Mouse (Mus musculus) heart, postnatal 25 days (tissue): ENCODE data around the gene Phlda2. TPM values are rescaled to one million over a fixed set of nuclear protein-coding genes. Genes with fewer than 3 reads are reported as not detected.
"Not testable (repeated sequence)": the region's sequence is repeated elsewhere in the genome, so short reads cannot be mapped to it uniquely, and the experiment has no call there.

ENCODE experiments used
- DNase-seq: peaks from one replicate; pipeline ENCODE4 v3.0.0; 2022; ENCODE audit warnings: low spot score
- intact Hi-C: fragments of 180-260 bp; cut with DNase I; formaldehyde crosslinking; loops from one replicate; pipeline ENCODE4 v1.15.1; 2025
- total RNA-seq, 2 experiments: library from RNA; stranded (reverse); gene quantifications; 2 replicates each; pipeline ENCODE4 v1.2.3; 2021

Gene Phlda2
- total RNA-seq: not detected

- DNase-seq: no peak
- intact Hi-C loops: no loop called here
These were observed at the start of gene Phlda2 for GRCm38 (mm10) chr7:143502418-143503200. Gene Phlda2, minus strand, starts transcription at chr7:143503150.

- DNase-seq: no peak
- intact Hi-C loops: loop anchor here (5.0 kb wide), 1 partner anchor 273 kb away; the partner anchor contains the start of genes Dhcr7 and Nadsyn1
These were observed 46.8 kb upstream of the Phlda2 start for GRCm38 (mm10) chr7:143549588-143550220.

DNA sequence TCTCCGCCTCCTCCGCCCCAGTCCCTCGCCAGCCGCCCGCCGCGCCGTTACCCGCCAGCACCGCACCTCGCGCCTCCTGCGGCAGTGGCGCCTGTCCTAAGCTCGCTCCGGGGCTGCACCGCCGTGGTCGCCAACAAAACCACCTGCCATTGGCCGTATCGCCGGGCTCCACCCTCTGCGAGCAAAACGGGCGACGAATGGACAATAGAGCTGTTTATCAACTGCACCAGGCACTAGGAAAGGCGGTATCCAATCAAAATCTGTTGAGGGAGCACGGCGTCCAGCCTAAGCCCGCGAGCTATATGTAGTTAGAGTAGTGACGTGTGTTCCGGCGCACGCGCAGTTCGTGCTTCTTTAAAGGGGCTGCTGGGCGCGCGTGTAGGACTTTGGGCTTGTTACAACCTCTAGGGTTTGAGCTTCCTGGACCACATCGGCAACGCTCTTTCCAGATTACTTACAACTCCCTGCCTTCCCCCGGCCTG is 46.1 kb upstream of the Phlda2 start, which contains the start of gene Nap1l4:
Nap1l4 (minus strand) TSS at position 131 of the 482 bp plus-strand sequence.
- DNase-seq: peak; percentile 100
- intact Hi-C loops: loop anchor here (5.0 kb wide), 1 partner anchor 273 kb away; the partner anchor contains the start of genes Dhcr7 and Nadsyn1

DNA sequence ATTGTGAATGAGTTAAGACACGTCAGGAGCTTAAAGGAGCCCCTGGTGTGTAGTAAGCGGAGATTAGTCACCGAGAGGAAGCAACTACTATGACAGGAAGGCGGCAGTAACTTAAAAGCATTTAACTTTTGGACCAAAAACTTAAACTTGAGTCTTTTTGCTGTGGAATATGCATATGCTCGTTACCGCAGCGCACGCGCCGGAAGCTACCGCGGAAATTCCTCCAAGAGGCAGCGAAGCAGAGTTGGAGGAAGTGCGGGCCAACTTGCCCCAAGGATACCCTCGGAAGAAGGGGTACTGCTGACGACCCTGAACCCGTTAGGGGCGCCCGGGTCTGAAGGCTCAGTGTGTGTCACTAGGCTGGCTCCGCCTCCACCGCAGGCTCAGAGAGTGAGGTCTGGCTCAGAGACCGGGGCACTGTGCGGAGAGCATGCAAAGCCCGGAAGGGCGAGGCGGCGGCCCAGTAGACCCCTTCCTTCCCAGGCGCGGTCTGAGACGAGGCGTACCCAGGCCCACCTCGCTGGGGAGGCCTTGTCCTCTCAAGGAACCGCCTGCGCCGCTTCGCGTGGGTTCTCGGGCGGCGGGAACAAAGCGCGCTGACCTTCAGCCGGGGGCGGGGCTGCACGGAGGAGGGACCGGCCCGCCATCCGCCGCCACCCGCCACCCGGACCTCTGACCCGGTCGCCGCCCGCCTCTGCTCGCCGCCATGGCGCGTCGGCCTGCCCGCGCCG is 45.4 kb upstream of the Phlda2 start:
- intact Hi-C loops: loop anchor here (5.0 kb wide), 1 partner anchor 274 kb away; the partner anchor contains the start of genes Dhcr7 and Nadsyn1
- DNase-seq: no peak

GRCm38 (mm10) chr7:143546554-143546953 is 43.6 kb upstream of the Phlda2 start:
- intact Hi-C loops: loop anchor here (5.0 kb wide), 1 partner anchor 276 kb away; the partner anchor contains the start of genes Dhcr7 and Nadsyn1

DNA sequence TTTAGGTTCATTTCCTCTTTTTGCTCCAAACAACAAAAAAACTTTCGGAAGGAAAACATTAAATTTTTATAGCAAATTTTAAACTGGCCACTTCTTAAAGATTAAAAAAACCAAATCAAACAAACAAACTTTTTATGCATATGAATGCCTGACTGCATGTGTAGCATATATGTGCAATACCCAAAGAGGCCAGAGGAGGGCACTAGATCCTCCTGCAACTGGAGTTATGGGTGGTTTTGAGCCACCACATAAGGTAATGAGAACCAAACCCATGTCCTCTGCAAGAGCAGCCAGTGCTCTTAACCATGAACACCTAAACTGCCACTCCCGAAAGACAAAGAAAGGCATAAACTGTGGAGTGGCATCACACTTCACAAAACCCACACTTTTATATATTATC is 41.4 kb upstream of the Phlda2 start:
- intact Hi-C loops: no loop called here
- DNase-seq: no peak

More at GRCm38 (mm10) chr7:143546554-143546953, 43.6 kb upstream of the Phlda2 start:
- DNase-seq: no peak

DNA sequence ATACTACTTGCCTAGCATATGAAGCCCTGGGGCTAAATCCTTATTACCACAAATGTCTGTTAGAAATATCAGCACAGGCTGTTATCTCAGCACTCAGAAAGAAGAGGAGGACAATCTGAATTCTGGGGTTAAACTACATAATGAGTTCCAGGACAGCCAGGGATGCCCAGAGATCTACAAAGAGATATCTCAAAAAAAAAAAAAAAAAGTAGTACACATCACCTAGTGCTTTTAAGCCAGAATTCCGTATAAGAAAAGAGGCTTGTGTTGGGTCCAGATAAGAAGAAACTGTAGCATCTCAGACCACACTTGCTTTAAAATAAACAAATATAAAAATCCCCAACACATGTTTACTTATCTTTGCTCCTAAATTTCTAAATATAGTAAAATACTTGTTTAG is 35.7 kb upstream of the Phlda2 start:
- no peak for DNase-seq
- intact Hi-C loops: no loop called here

DNA sequence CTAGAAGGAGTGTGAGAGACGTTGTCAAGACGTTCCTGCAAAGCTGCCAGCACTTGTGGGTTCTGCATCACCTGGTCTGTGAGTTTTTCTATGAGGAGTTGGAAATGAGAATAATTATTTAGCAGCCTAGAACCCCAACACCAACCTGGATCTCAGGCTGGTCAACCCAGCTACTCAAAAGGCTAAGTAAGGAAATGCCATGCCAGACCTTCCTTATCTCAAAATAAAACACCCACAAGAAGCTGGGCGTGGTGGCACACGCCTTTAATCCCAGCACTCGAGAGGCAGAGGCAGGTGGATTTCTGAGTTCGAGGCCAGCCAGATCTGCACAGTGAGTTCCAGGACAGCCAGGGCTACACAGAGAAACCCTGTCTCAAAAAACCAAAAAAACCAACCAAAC is 35.3 kb upstream of the Phlda2 start:
- intact Hi-C loops, DNase-seq: not testable (repeated sequence)

DNA sequence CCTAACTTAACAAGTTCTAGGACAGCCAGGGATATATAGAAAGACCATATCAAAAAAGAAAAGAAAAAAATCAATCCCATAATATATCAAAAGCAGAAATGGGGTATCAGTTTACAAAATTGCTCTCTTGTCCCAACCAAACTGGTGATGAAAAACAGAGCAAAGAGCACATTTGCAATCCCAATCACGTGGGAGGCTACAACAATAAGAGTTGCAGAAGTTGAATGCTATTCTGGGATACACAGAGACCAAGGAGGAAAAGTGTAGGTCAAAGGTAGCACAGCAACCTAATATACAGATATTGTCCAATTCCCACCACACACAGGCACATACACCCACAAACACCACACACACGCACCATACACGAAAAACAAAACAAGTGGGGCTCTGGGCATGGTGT is 33.3 kb upstream of the Phlda2 start:
- intact Hi-C loops: no loop called here
- DNase-seq: no peak

- intact Hi-C loops: no loop called here
- no peak for DNase-seq
These were observed 30.3 kb upstream of the Phlda2 start for GRCm38 (mm10) chr7:143533284-143533683.

GRCm38 (mm10) chr7:143532410-143532809 is 29.5 kb upstream of the Phlda2 start:
- DNase-seq: no peak
- intact Hi-C loops: no loop called here

DNA sequence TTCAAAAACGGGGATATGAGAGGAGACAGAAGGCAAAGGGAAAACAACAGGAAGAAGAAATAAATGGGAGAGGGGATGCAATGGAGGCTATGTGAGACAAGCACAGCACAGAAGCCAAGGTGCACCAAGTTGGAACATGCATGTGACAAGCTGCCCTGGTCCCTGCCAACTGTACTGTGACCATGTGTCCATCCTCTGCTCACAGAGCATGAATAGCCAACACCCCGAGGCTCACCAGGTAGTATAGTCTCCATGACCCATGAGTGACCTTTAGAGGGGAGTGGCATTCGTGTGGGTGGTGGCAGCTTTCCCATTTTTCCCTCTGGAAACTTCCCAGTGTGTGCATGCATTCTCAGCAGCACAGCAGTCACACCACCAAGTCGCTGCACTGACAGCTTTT is 16.4 kb upstream of the Phlda2 start:
- DNase-seq: no peak
- intact Hi-C loops: no loop called here

- no peak for DNase-seq
- intact Hi-C loops: no loop called here
These were observed 11.4 kb upstream of the Phlda2 start for GRCm38 (mm10) chr7:143514416-143514768.

- intact Hi-C loops: no loop called here
- peak; percentile 39 for DNase-seq
These were observed 10.9 kb upstream of the Phlda2 start for GRCm38 (mm10) chr7:143513763-143514415.

GRCm38 (mm10) chr7:143511335-143511712 is 8.4 kb upstream of the Phlda2 start:
- intact Hi-C loops: no loop called here
- no peak for DNase-seq

- DNase-seq: no peak
- intact Hi-C loops: no loop called here
These were observed 7.8 kb upstream of the Phlda2 start for GRCm38 (mm10) chr7:143510593-143511334.

- DNase-seq: no peak
- intact Hi-C loops: loop anchor here (5.0 kb wide), 1 partner anchor 37 kb away; the partner anchor contains the start of gene Slc22a18
These were observed 6.6 kb upstream of the Phlda2 start for GRCm38 (mm10) chr7:143509566-143509965.

GRCm38 (mm10) chr7:143506675-143507074 is 3.7 kb upstream of the Phlda2 start:
- intact Hi-C loops: loop anchor here (1.0 to 5.0 kb wide), 2 partner anchors 26 to 34 kb away; partner anchors contain the start of gene Slc22a18
- DNase-seq: no peak

DNA sequence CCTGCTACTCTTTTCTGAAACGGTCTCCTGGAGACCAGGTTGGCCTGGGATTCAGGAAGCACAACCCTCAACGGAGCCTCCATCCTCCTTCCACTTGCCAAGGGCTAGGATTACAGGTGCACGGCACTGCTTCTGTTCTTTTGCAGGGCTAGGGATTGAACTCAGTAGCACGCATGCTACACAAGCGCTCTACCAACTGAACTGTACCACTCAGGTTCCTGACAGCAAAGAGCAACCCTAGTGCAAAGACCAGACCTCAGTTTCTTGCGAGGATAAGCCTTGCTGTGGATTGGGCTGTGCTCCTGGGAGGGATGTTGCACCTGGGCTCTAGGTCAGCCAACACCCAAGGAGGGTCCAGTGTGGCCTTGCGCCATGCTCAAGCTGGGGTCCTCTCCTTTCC is 3.3 kb upstream of the Phlda2 start:
- intact Hi-C loops: loop anchor here (1.0 to 5.0 kb wide), 2 partner anchors 26 to 34 kb away; partner anchors contain the start of gene Slc22a18
- DNase-seq: no peak
